Mouse (Mus musculus) spleen, adult 2 months (tissue): ENCODE measurements around the gene B3gnt9.

Experiments
- CTCF ChIP-seq: fragments of 200-500 bp; IDR thresholded peaks from 2 replicates; pipeline ENCODE4 v1.5.1; 2011; ENCODE audit warnings: mild to moderate bottlenecking, inconsistent platforms; ENCODE audit not compliant: insufficient read depth, insufficient read length, insufficient replicate concordance; ENCODE audit errors: extremely low read depth
- POLR2A ChIP-seq: fragments of 200-500 bp; IDR thresholded peaks from 2 replicates; pipeline ENCODE4 v1.6.1; 2011; ENCODE audit warnings: low read depth, low read length, inconsistent platforms

- TF ChIP-seq POLR2A (peak; percentile 71), CTCF (no peak)
These were observed 9.3 kb upstream of the B3gnt9 start, which contains the start of the genes Tradd and Fbxl8 for GRCm38 (mm10) chr8:105264024-105264982.
